Mouse (Mus musculus): Measurements from ENCODE around the gene A530084C06Rik. TPM values are rescaled to one million over a fixed set of nuclear protein-coding genes. Genes with fewer than 3 reads are reported as not detected.

Gene A530084C06Rik
- total and polyA plus RNA-seq, 2 experiments = 0.21 to 0.46 TPM

- Histone ChIP-seq H3K79me2 (ENCODE audit: control insufficient read depth, insufficient read depth, low read length) (no peaks in the 10 kb centered on the region), H3K27me3 (ENCODE audit: control insufficient read depth, insufficient read depth, low read length) (no peaks in the 10 kb centered on the region), H3K4me3 (ENCODE audit: insufficient read depth, low read depth, low read length) (no peak overlapping the region), H3K9ac (ENCODE audit: low read depth, low read length) (0 out of 2 replicates have a peak overlapping the region, but pooled peaks have one; percentile 48), H3K27ac (replicated peaks; ENCODE audit: insufficient read depth, low read depth, low read length) (peak overlapping the region; percentile 81), H3K4me1 (ENCODE audit: control insufficient read depth, insufficient read depth, low read length) (peaks cover 15% of the 10 kb centered on the region), H3K36me3 (ENCODE audit: control insufficient read depth, insufficient read depth, low read length) (no peaks in the 10 kb centered on the region)
- peak; percentile 94 for DNase-seq (ENCODE audit: extremely low read depth, low read depth, low spot score)
- TF ChIP-seq CTCF (IDR thresholded peaks at IDR 0.05; ENCODE audit: low read depth, low read length) (0 out of 2 replicates have a peak, but pooled peaks have one; percentile 10), POLR2A (IDR thresholded peaks at IDR 0.05; ENCODE audit: extremely low read depth, insufficient read depth, low read length) (no peak)
- WGBS = 13% methylated on average over 5 of the region's 5 CpGs
Observed at GRCm38 (mm10) chr13:31531186-31531585, 27.9 kb downstream of the A530084C06Rik start.

GRCm38 (mm10) chr13:31524976-31525375 lies 34.2 kb downstream of the A530084C06Rik start:
- Histone ChIP-seq H3K27ac (replicated peaks; ENCODE audit: insufficient read depth, low read depth, low read length) (no peak overlapping the region), H3K36me3 (ENCODE audit: control insufficient read depth, insufficient read depth, low read length) (no peaks in the 10 kb centered on the region), H3K9ac (ENCODE audit: low read depth, low read length) (no peak overlapping the region), H3K27me3 (ENCODE audit: control insufficient read depth, insufficient read depth, low read length) (no peaks in the 10 kb centered on the region), H3K79me2 (ENCODE audit: control insufficient read depth, insufficient read depth, low read length) (no peaks in the 10 kb centered on the region), H3K4me1 (ENCODE audit: control insufficient read depth, insufficient read depth, low read length) (peaks cover 8% of the 10 kb centered on the region), H3K4me3 (ENCODE audit: insufficient read depth, low read depth, low read length) (no peak overlapping the region)
- DNase-seq (ENCODE audit: extremely low read depth, low read depth, low spot score) = no peak
- 74% methylated on average over 4 of the region's 4 CpGs for WGBS
- TF ChIP-seq POLR2A (IDR thresholded peaks at IDR 0.05; ENCODE audit: extremely low read depth, insufficient read depth, low read length) (no peak), CTCF (IDR thresholded peaks at IDR 0.05; ENCODE audit: low read depth, low read length) (no peak)

GRCm38 (mm10) chr13:31518971-31519370 lies 40.2 kb downstream of the A530084C06Rik start:
- Histone ChIP-seq H3K27ac (replicated peaks; ENCODE audit: insufficient read depth, low read depth, low read length) (peak overlapping the region; percentile 79), H3K27me3 (ENCODE audit: control insufficient read depth, insufficient read depth, low read length) (no peaks in the 10 kb centered on the region), H3K9ac (ENCODE audit: low read depth, low read length) (no peak overlapping the region; the same call in 1 of the 2 replicates), H3K4me3 (ENCODE audit: insufficient read depth, low read depth, low read length) (no peak overlapping the region), H3K36me3 (ENCODE audit: control insufficient read depth, insufficient read depth, low read length) (no peaks in the 10 kb centered on the region), H3K79me2 (ENCODE audit: control insufficient read depth, insufficient read depth, low read length) (no peaks in the 10 kb centered on the region), H3K4me1 (ENCODE audit: control insufficient read depth, insufficient read depth, low read length) (peaks cover 15% of the 10 kb centered on the region)
- TF ChIP-seq CTCF (IDR thresholded peaks at IDR 0.05; ENCODE audit: low read depth, low read length) (no peak), POLR2A (IDR thresholded peaks at IDR 0.05; ENCODE audit: extremely low read depth, insufficient read depth, low read length) (no peak)
- WGBS = 15% methylated on average over 9 of the region's 9 CpGs
- DNase-seq (ENCODE audit: extremely low read depth, low read depth, low spot score) = peak; percentile 95

DNA sequence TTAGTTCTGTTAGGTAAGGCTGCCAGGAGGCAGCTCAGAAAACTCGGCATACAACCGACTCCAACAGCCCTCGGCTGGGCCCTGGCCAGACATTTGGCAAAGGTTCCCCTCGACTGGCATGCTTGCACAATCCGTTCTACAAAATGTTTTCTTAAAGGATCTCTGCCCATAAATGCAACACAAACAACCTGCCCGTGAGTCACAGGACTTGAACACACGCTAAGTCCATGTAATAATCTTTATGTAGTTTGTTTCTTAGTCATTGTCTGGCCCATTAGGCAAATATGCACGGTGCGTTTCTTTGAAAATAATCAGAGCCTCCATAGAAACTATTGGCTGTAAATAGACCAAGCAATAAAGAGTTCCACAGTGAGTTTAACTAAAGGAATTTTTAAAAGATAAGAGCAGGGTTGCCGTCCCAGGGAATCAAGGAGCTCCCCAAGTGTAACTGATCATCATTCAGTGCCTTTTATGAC lies 40.7 kb downstream of the A530084C06Rik start:
- 19% methylated on average over 10 of the region's 10 CpGs for WGBS
- Histone ChIP-seq H3K4me1 (ENCODE audit: control insufficient read depth, insufficient read depth, low read length) (peaks cover 15% of the 10 kb centered on the region), H3K9ac (ENCODE audit: low read depth, low read length) (no peak overlapping the region; the same call in 1 of the 2 replicates), H3K36me3 (ENCODE audit: control insufficient read depth, insufficient read depth, low read length) (no peaks in the 10 kb centered on the region), H3K27me3 (ENCODE audit: control insufficient read depth, insufficient read depth, low read length) (no peaks in the 10 kb centered on the region), H3K27ac (replicated peaks; ENCODE audit: insufficient read depth, low read depth, low read length) (peak overlapping the region; percentile 79), H3K79me2 (ENCODE audit: control insufficient read depth, insufficient read depth, low read length) (no peaks in the 10 kb centered on the region), H3K4me3 (ENCODE audit: insufficient read depth, low read depth, low read length) (peak overlapping the region; percentile 8; the same call in 1 of the 2 replicates)
- TF ChIP-seq POLR2A (IDR thresholded peaks at IDR 0.05; ENCODE audit: extremely low read depth, insufficient read depth, low read length) = no peak
- no peak for TF ChIP-seq CTCF (IDR thresholded peaks at IDR 0.05; ENCODE audit: low read depth, low read length)
- DNase-seq (ENCODE audit: extremely low read depth, low read depth, low spot score) = peak; percentile 96

- TF ChIP-seq CTCF (IDR thresholded peaks at IDR 0.05; ENCODE audit: low read depth, low read length) (no peak), POLR2A (IDR thresholded peaks at IDR 0.05; ENCODE audit: extremely low read depth, insufficient read depth, low read length) (no peak)
- Histone ChIP-seq H3K4me3 (ENCODE audit: insufficient read depth, low read depth, low read length) (no peak overlapping the region), H3K4me1 (ENCODE audit: control insufficient read depth, insufficient read depth, low read length) (peaks cover 16% of the 10 kb centered on the region), H3K27ac (replicated peaks; ENCODE audit: insufficient read depth, low read depth, low read length) (no peak overlapping the region), H3K79me2 (ENCODE audit: control insufficient read depth, insufficient read depth, low read length) (no peaks in the 10 kb centered on the region), H3K36me3 (ENCODE audit: control insufficient read depth, insufficient read depth, low read length) (no peaks in the 10 kb centered on the region), H3K27me3 (ENCODE audit: control insufficient read depth, insufficient read depth, low read length) (no peaks in the 10 kb centered on the region), H3K9ac (ENCODE audit: low read depth, low read length) (no peak overlapping the region)
- DNase-seq (ENCODE audit: extremely low read depth, low read depth, low spot score) = no peak
- WGBS = 95% methylated on average over 7 of the region's 7 CpGs
Observed at GRCm38 (mm10) chr13:31515261-31515660, 43.9 kb downstream of the A530084C06Rik start.

DNA sequence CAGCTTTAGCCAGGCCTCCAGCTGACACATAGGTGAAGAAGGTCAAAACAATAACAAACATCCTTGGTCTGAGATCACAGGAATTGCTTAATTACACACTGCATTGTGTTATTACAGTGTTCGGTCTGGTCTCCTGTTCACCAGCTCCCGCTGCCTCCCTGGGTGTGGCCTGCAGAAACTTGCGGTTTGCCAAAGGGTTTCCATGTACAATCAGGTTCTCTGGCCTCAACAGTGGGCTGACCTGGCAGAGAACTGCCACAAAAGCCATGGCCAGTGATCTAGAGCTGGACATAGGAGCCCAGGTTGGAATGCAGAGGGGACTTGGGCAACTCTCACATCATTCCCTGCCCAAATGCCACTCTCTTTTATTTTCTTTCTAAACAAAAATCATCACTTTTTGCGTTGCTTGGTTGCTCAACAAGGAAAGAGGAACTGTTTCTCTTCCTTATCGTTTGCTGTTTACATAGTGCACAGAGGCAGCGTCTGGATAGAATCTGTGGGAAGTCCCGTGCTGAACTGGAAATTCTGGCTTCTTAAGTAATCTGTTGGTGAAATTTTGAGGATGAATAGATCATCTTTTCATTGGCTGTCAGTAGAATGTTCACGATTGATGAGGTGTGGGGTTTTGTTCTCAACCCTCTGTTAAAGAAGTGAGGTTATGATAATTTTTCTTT lies 52.5 kb downstream of the A530084C06Rik start:
- Histone ChIP-seq H3K4me1 (ENCODE audit: control insufficient read depth, insufficient read depth, low read length) (peaks cover 7% of the 10 kb centered on the region), H3K27me3 (ENCODE audit: control insufficient read depth, insufficient read depth, low read length) (no peaks in the 10 kb centered on the region), H3K9ac (ENCODE audit: low read depth, low read length) (no peak overlapping the region), H3K27ac (replicated peaks; ENCODE audit: insufficient read depth, low read depth, low read length) (no peak overlapping the region), H3K36me3 (ENCODE audit: control insufficient read depth, insufficient read depth, low read length) (no peaks in the 10 kb centered on the region), H3K4me3 (ENCODE audit: insufficient read depth, low read depth, low read length) (no peak overlapping the region), H3K79me2 (ENCODE audit: control insufficient read depth, insufficient read depth, low read length) (no peaks in the 10 kb centered on the region)
- DNase-seq (ENCODE audit: extremely low read depth, low read depth, low spot score) = peak; percentile 43
- TF ChIP-seq POLR2A (IDR thresholded peaks at IDR 0.05; ENCODE audit: extremely low read depth, insufficient read depth, low read length) (no peak), CTCF (IDR thresholded peaks at IDR 0.05; ENCODE audit: low read depth, low read length) (no peak)
- 18% methylated on average over 8 of the region's 8 CpGs for WGBS

Other genes with a start within 250 kb of the A530084C06Rik start
- 1.6 and 3.9 TPM in 2 replicates for gene Foxq1, start 3.2 kb downstream of the A530084C06Rik start, total RNA-seq (2014; rRNA removed)
- gene Foxq1, start 3.2 kb downstream of the A530084C06Rik start, polyA plus RNA-seq (2012; rRNA removed) = 5.1 and 10.2 TPM in 2 replicates
- not detected in 2 replicates for gene Foxf2, start 66.5 kb upstream of the A530084C06Rik start, total RNA-seq (2014; rRNA removed)
- gene Foxf2, start 66.5 kb upstream of the A530084C06Rik start, polyA plus RNA-seq (2012; rRNA removed) = 0.04 TPM in 1 of 2 replicates, not detected in the other
- gene Foxc1, start 247.3 kb upstream of the A530084C06Rik start, total RNA-seq (2014; rRNA removed) = 0.07 and 0.09 TPM in 2 replicates
- gene Foxc1, start 247.3 kb upstream of the A530084C06Rik start, polyA plus RNA-seq (2012; rRNA removed) = 0.05 TPM in 1 of 2 replicates, not detected in the other